Mouse (Mus musculus) left cerebral cortex, postnatal 4 days (tissue): ENCODE data around the gene Vmn1r63. TPM values are rescaled to one million over a fixed set of nuclear protein-coding genes. Genes with fewer than 3 reads are reported as not detected.
"Not testable (repeated sequence)": the region's sequence is repeated elsewhere in the genome, so short reads cannot be mapped to it uniquely, and the experiment has no call there.

Source experiments
- DNase-seq: peaks from one replicate; pipeline ENCODE4 v3.0.0-alpha.2; 2022
- intact Hi-C: fragments of 180-260 bp; cut with DNase I; formaldehyde crosslinking; loops from one replicate; pipeline ENCODE4 v1.15.1; 2025
- total RNA-seq, 2 experiments: library from RNA; stranded (reverse); gene quantifications; 2 replicates each; pipeline ENCODE4 v1.2.3; 2021

Vmn1r63 gene
- total RNA-seq, result not detected

DNA sequence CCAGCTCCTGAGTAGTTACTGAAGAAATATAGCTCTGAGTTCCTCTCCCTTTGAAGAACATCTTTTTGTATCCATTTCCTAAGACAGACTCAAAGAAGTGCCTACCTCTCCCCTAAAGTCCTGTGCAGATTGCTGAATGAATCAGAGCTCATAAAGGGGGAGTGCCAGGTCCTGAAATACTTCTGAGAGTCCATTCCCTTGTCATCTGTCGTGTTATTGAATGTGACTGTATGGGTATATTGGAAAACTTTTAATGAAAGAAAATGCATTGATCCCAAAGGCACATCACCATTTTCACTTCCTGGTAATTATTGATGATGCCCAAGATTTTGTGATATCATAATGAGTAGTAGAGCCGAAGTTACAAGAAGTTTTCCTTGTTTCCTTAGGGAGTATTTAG, at the start of gene Vmn1r63:
TSS of gene Vmn1r63 (minus strand) at position 101 of the 400 bp plus-strand sequence.
- intact Hi-C loops, result not testable (repeated sequence)

More for the DNA sequence above, at the start of gene Vmn1r63:
- not testable (repeated sequence) for DNase-seq

Other genes starting within 250 kb of the Vmn1r63 start
- not detected for gene Vmn1r61, start 192.2 kb downstream of the Vmn1r63 start, total RNA-seq
- not detected for gene Vmn1r62, start 131.8 kb downstream of the Vmn1r63 start, total RNA-seq
- gene Vmn1r64, start 79.1 kb upstream of the Vmn1r63 start, total RNA-seq, result not detected
- not detected for gene Vmn1r65, start 205.6 kb upstream of the Vmn1r63 start, total RNA-seq
- not detected for gene Nlrp4c, start 239.7 kb upstream of the Vmn1r63 start, total RNA-seq